7 mouse cellular contexts compared by ENCODE assay signal in the genomic region with DNA sequence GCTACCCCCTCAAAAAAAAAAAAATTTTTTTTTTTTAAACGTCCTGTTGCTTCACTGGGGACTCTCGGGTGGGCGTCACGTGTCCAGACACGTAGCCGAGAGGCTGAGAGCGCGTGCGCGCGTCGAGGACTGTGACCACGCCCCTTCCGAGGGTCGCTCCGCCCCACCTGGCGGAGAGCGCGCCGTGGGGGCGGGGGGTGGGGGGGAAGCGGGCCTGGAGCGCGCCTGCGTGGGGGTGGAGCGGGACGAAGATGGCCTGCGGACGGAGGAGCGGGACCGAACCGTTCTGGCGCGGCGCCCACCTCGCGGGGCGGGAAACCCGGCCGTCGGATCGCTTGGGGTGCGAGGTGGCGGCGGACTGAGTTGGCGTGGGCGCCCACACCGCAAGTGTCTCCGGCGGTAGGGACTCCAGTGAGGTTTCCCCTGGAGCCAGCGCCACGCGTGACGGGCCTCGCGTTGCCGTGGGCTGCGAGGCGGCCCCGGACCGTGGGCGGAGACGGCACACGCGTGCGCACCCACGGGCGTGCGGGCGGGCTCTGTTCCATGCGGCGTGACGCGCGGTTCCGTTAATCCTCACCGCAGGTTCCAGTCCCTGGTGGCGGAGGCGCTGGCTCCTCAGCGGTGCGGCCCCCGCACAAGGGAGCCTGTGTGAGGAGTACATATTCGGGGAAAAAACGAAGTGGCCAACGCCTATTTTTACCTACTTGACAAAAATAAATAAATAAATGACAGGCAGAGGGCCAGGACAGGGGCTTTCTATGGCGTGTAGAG. TPM values are rescaled to one million over a fixed set of nuclear protein-coding genes. Genes with fewer than 3 reads are reported as not detected.
A peak's percentile ranks its signal among the peaks of the same experiment; 100 is the strongest.
DNase-seq lines count a peak whose midpoint lies in the region; ATAC-seq lines count a peak whose summit lies in the region.

Qk (minus strand) TSS at position 170 of the 771 bp plus-strand sequence.

- WGBS in embryonic facial prominence, embryonic 12.5 days = under 1% methylated on average over 85 of the region's 86 CpGs
- WGBS in limb, embryonic 13.5 days = under 1% methylated on average over 86 of the region's 86 CpGs
- 0% methylated on average over 80 of the region's 86 CpGs for WGBS in midbrain, embryonic 16.5 days

- H3K4me2 ChIP-seq in embryonic facial prominence, embryonic 12.5 days (replicated peaks) = peak within 1 kb of the TSS; percentile 52
- H3K4me2 ChIP-seq in limb, embryonic 13.5 days (replicated peaks) = peak within 1 kb of the TSS; percentile 65
- H3K4me2 ChIP-seq in midbrain, embryonic 16.5 days (ENCODE audit: low read length) = peak within 1 kb of the TSS; percentile 64

- H3K9ac ChIP-seq in embryonic facial prominence, embryonic 12.5 days = peak within 1 kb of the TSS; percentile 99
- peak within 1 kb of the TSS; percentile 98 for H3K9ac ChIP-seq in limb, embryonic 13.5 days
- peak within 1 kb of the TSS; percentile 96 for H3K9ac ChIP-seq in midbrain, embryonic 16.5 days (ENCODE audit: low read depth, low read length)

- peak; percentile 76 for ATAC-seq in embryonic facial prominence, embryonic 12.5 days (ENCODE audit: insufficient number of reproducible peaks, insufficient read depth, low FRiP score, low TSS enrichment)
- peak; percentile 82 for ATAC-seq in limb, embryonic 13.5 days (ENCODE audit: low FRiP score, low read depth)
- ATAC-seq in midbrain, embryonic 16.5 days = peak; percentile 88

- H3K4me1 ChIP-seq in embryonic facial prominence, embryonic 12.5 days = peaks cover 4% of the 10 kb centered on the region
- peaks cover 25% of the 10 kb centered on the region for H3K4me1 ChIP-seq in limb, embryonic 13.5 days
- H3K4me1 ChIP-seq in midbrain, embryonic 16.5 days (ENCODE audit: control insufficient read depth, insufficient read depth, low read length) = peaks cover 15% of the 10 kb centered on the region

- no peaks in the 10 kb centered on the region for H3K27me3 ChIP-seq in embryonic facial prominence, embryonic 12.5 days
- H3K27me3 ChIP-seq in limb, embryonic 13.5 days = no peaks in the 10 kb centered on the region
- H3K27me3 ChIP-seq in midbrain, embryonic 16.5 days (ENCODE audit: control insufficient read depth, insufficient read depth, low read depth, low read length) = no peaks in the 10 kb centered on the region

- H3K27ac ChIP-seq in embryonic facial prominence, embryonic 12.5 days = peak within 1 kb of the TSS; percentile 98
- peak within 1 kb of the TSS; percentile 98 for H3K27ac ChIP-seq in limb, embryonic 13.5 days
- H3K27ac ChIP-seq in midbrain, embryonic 16.5 days (ENCODE audit: low read length) = peak within 1 kb of the TSS; percentile 99

- peak; percentile 95 for DNase-seq in adrenal gland, postnatal 25 days
- peak; percentile 95 to 96 for DNase-seq in heart, adult 18-20 months
- DNase-seq in kidney, adult 8-10 months = peak; percentile 89 to 91
- peak; percentile 85 to 94 for DNase-seq in spleen, postnatal 10 days (ENCODE audit: low spot score in 2 of 2)

- peak within 1 kb of the TSS; percentile 86 for H3K4me3 ChIP-seq in embryonic facial prominence, embryonic 12.5 days
- peak within 1 kb of the TSS; percentile 82 for H3K4me3 ChIP-seq in limb, embryonic 13.5 days
- H3K4me3 ChIP-seq in midbrain, embryonic 16.5 days (ENCODE audit: low read depth, low read length) = peak within 1 kb of the TSS; percentile 95

- no peaks in the 10 kb centered on the region for H3K36me3 ChIP-seq in embryonic facial prominence, embryonic 12.5 days
- H3K36me3 ChIP-seq in limb, embryonic 13.5 days = 0 out of 2 replicates have a peak, but pooled peaks cover under 1% of the 10 kb centered on the region
- H3K36me3 ChIP-seq in midbrain, embryonic 16.5 days (ENCODE audit: control insufficient read depth, insufficient read depth, low read length) = no peaks in the 10 kb centered on the region

- H3K9me3 ChIP-seq in embryonic facial prominence, embryonic 12.5 days = no peaks in the 10 kb centered on the region
- H3K9me3 ChIP-seq in limb, embryonic 13.5 days = no peaks in the 10 kb centered on the region
- no peaks in the 10 kb centered on the region for H3K9me3 ChIP-seq in midbrain, embryonic 16.5 days (replicated peaks; ENCODE audit: control insufficient read depth, low read length, poor library complexity, severe bottlenecking)

RNA-seq across cellular contexts. Expression of gene Qk, which starts in this region (rescaled TPM):
- total RNA-seq in adrenal gland, postnatal 25 days (2021) = 189 and 200 TPM in 2 replicates
- polyA plus RNA-seq in embryonic facial prominence, embryonic 12.5 days (2016; fragmentation: Nextera tagmentation; extraction: Ambion mirVana) = 27.5 and 29.1 TPM in 2 replicates
- total RNA-seq in heart, adult 18-20 months (2021) = 100 to 1,000 TPM; 490 to 493 TPM
- 34.4 and 35.7 TPM in 2 replicates for polyA plus RNA-seq in limb, embryonic 13.5 days (2015; fragmentation: Nextera tagmentation; extraction: Ambion mirVana)
- 36.7 and 41.2 TPM in 2 replicates for polyA plus RNA-seq in midbrain, embryonic 16.5 days (2015; fragmentation: Nextera tagmentation; extraction: Ambion mirVana)

Comparison
In these comparisons a context has a peak if more than half of its experiments do, and no peak if none do; other contexts are left out.
1. Peak in every context shown above with its lines: DNase-seq, ATAC-seq, H3K4me3 ChIP-seq and H3K27ac ChIP-seq.